Mouse (Mus musculus) liver, embryonic 16.5 days (tissue): Measurements from ENCODE around the gene Kif21a. TPM values are rescaled to one million over a fixed set of nuclear protein-coding genes. Genes with fewer than 3 reads are reported as not detected.

Experiments used
- ATAC-seq: fragments of 200-750 bp; cut with Nextera tagmentation; 2 replicates; pipeline ENCODE4 v1.8.0; 2017; ENCODE audit warnings: low read depth, mild to moderate bottlenecking, moderate number of reproducible peaks, moderate library complexity
- H3K27ac ChIP-seq: fragments of 300-500 bp; sonication (generic); 2 replicates; pipeline ENCODE4 v1.5.1; 2014; ENCODE audit warnings: mild to moderate bottlenecking, low read length
- H3K27me3 ChIP-seq: fragments of 300-500 bp; sonication (generic); 2 replicates; pipeline ENCODE4 v1.6.1; 2014; ENCODE audit warnings: low read depth, low read length, mixed read lengths; ENCODE audit not compliant: control insufficient read depth, insufficient read depth
- H3K36me3 ChIP-seq: fragments of 300-500 bp; sonication (generic); 2 replicates; pipeline ENCODE4 v1.6.1; 2014; ENCODE audit warnings: mild to moderate bottlenecking; ENCODE audit not compliant: control insufficient read depth, insufficient read depth
- H3K4me1 ChIP-seq: fragments of 300-500 bp; sonication (generic); 2 replicates; pipeline ENCODE4 v1.6.1; 2014; ENCODE audit warnings: low read depth, low read length, mixed read lengths; ENCODE audit not compliant: control insufficient read depth
- H3K4me2 ChIP-seq: fragments of 300-500 bp; sonication (generic); 2 replicates; pipeline ENCODE4 v1.6.1; 2014; ENCODE audit warnings: low read depth, low read length, mixed read lengths
- H3K4me3 ChIP-seq: fragments of 300-500 bp; sonication (generic); 2 replicates; pipeline ENCODE4 v1.5.1; 2014; ENCODE audit warnings: low read depth, mild to moderate bottlenecking, low read length
- H3K9ac ChIP-seq: fragments of 300-500 bp; sonication (generic); 2 replicates; pipeline ENCODE4 v1.6.1; 2014; ENCODE audit warnings: low read depth, low read length
- H3K9me3 ChIP-seq: fragments of 300-500 bp; sonication (generic); replicated peaks from 2 replicates; pipeline ENCODE4 v1.6.1; 2016; ENCODE audit warnings: low read length; ENCODE audit not compliant: control insufficient read depth
- WGBS: fragments of 180-500 bp; shearing (Covaris S2); extraction: QIAGEN DNeasy Blood & Tissue Kit; methylation state at CpG from one replicate; pipeline ENCODE4 v1.1.7; 2014; ENCODE audit not compliant: insufficient replicate concordance; 5-methylcytosine and 5-hydroxymethylcytosine counted together
- polyA plus RNA-seq: library from polyadenylated mRNA; unstranded; fragments of >200 nt; fragmentation: Nextera tagmentation; extraction: Ambion mirVana; gene quantifications from 2 replicates; pipeline ENCODE4 v1.2.1, GENCODE M21; 2015

The Kif21a gene
- polyA plus RNA-seq, 1 experiment from 2014 or later, result 2.1 TPM

GRCm38 (mm10) chr15:90929043-90929442 lies 120.7 kb downstream of the Kif21a start:
- Histone ChIP-seq H3K4me2 (no peak overlapping the region), H3K4me3 (no peak overlapping the region), H3K9ac (no peak overlapping the region), H3K27me3 (no peaks in the 10 kb centered on the region), H3K36me3 (no peaks in the 10 kb centered on the region), H3K9me3 (no peaks in the 10 kb centered on the region), H3K4me1 (no peaks in the 10 kb centered on the region), H3K27ac (no peak overlapping the region)
- no peak for ATAC-seq
- 0% methylated on average over 1 of the region's 1 CpGs for WGBS

- H3K4me1 ChIP-seq, result no peaks in the 10 kb centered on the region
- no peak overlapping the region for H3K9ac ChIP-seq
- H3K4me2 ChIP-seq, result no peak overlapping the region
- 54% methylated on average over 9 of the region's 9 CpGs for WGBS
- no peaks in the 10 kb centered on the region for H3K36me3 ChIP-seq
- no peak overlapping the region for H3K4me3 ChIP-seq
- no peaks in the 10 kb centered on the region for H3K9me3 ChIP-seq
- no peak overlapping the region for H3K27ac ChIP-seq
- ATAC-seq, result peak; percentile 62
- no peaks in the 10 kb centered on the region for H3K27me3 ChIP-seq
Measured at GRCm38 (mm10) chr15:90896480-90896879, 153.3 kb downstream of the Kif21a start.

- 62% methylated on average over 8 of the region's 8 CpGs for WGBS
- no peak overlapping the region for H3K9ac ChIP-seq
- H3K9me3 ChIP-seq, result no peaks in the 10 kb centered on the region
- H3K27ac ChIP-seq, result no peak overlapping the region
- H3K4me2 ChIP-seq, result no peak overlapping the region
- ATAC-seq, result no peak
- H3K4me1 ChIP-seq, result no peaks in the 10 kb centered on the region
- no peaks in the 10 kb centered on the region for H3K27me3 ChIP-seq
- H3K4me3 ChIP-seq, result no peak overlapping the region
- no peaks in the 10 kb centered on the region for H3K36me3 ChIP-seq
Measured at GRCm38 (mm10) chr15:90887466-90887865, 162.3 kb downstream of the Kif21a start.

Other genes starting within 250 kb of the Kif21a start
- gene Abcd2, start 141.9 kb upstream of the Kif21a start, polyA plus RNA-seq, result 9.8 and 10.7 TPM in 2 replicates
- gene CN725425, start 149.5 kb upstream of the Kif21a start, polyA plus RNA-seq, result 0.15 and 0.22 TPM in 2 replicates